Mouse (Mus musculus) granulocyte monocyte progenitor cell, adult 5-6 weeks (primary cell): ENCODE data around the gene Cog4. TPM values are rescaled to one million over a fixed set of nuclear protein-coding genes. Genes with fewer than 3 reads are reported as not detected.
"Not testable (repeated sequence)": the region's sequence is repeated elsewhere in the genome, so short reads cannot be mapped to it uniquely, and the experiment has no call there.

Source experiments
- ATAC-seq: replicated peaks from 2 replicates; pipeline ENCODE4 v1.8.0; 2016; ENCODE audit warnings: mild to moderate bottlenecking, moderate TSS enrichment, inconsistent platforms; ENCODE audit not compliant: poor library complexity, severe bottlenecking
- total RNA-seq, 2 experiments: library from RNA; stranded (forward) in 1 of 2; stranded (reverse) in 1 of 2; fragments of 200-712, 200-1000 nt in 1 of 2; fragments of >200 nt in 1 of 2; fragmentation: Nextera tagmentation in 1 of 2; gene quantifications; 2 replicates each; pipeline ENCODE4 v1.2.3; 2014 to 2017

Cog4 gene
- total RNA-seq, 2 experiments from 2014 or later: 31.2 to 40.6 TPM

DNA sequence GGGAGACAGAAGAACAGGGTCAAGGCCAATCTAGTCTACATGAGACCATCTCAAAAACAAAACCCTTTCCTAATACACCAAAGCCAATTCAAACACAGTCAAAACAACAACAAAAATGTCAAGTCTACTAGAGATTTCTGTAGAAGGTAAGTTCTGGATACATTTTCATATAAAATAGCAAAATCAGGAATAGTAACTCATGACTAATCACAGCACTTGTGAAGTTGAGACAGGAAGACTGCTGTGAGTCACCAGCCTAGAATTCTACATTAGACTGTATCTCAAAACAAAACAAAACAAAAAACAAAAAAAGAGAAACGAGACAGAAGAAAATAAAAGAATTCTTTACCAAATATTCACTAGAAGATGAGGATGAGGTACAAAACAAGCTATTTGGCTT lies 21.5 kb upstream of the Cog4 start:
- ATAC-seq: no peak

DNA sequence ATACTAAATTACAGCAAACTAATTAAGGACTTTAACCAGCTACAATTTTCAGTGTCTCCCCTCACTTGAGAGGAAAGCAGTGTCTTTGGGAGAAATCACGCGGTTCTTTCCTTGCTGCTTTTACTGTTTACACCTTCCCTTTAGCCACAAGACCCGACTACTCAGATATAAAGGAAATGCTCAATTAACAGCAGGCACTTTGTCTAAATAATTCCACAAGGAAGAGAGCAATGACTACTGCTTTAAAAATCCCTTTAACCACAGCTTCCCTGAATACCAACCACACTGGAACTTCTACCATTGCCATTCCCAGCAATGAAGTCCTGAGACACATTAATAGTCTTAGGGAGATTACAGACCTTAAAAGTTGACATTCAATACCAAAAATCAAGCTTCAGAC lies 17.9 kb upstream of the Cog4 start:
- ATAC-seq: no peak

DNA sequence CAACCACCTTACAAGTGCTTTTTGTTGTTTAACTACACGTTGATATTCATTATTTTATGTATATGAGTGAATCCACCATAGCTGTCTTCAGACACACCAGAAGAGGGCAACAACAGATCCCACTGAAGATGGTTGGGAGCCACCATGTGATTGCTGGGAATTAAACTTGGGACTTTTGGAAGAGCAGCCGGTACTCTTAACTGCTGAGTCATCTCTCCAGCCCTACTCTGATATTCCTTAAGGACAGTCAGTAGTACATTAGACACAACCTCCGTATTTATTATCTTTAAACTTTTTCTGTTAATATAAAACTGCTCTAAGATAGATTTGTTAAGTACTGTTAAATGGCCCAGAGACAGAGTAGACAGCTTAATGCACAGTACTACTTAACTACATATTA lies 14.4 kb upstream of the Cog4 start:
- ATAC-seq: no peak

DNA sequence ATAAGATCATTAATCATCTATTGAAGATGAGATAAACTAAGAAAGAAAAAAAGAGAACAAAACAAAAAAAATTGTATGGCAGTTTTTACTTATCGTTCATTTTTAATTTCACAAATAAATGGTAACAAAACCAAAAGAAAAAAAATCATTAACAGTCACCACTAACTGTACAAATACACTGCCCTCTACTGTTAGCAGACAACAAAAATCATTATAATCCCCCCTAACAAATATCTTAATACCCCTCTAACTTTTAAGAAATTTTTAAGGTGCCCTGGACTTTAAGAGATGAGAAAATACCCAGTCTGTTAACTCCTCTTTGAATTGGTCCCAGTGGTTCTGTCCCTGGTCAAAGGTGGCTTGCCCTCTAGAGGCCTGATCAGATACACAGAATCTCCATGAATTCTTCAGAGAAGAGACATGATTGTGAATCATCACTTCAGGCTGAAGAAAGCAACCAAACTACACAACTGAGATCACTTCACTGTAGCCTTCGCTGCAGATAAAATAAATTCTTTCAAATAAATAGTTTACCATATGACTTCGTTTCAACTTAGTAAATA lies 4.3 kb upstream of the Cog4 start:
- ATAC-seq: no peak

DNA sequence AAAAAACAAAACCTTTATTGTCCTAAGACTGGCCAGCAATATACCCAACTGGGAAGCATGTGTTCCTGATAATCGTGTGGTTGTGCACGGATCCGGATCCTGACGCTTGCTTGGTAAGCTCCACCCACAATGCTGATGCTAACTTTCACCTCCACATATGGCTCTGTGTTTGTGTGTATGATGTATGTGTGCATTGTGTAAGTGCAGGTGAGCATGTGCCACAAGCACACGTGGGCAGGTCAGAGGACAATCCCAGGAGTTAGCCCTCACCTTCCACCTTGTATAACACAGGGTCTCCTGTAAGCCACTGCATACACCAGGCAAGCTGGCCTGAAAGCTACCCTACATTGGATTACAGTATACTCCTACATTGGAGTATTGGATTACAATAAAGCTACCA lies 3.2 kb upstream of the Cog4 start:
- no peak for ATAC-seq

DNA sequence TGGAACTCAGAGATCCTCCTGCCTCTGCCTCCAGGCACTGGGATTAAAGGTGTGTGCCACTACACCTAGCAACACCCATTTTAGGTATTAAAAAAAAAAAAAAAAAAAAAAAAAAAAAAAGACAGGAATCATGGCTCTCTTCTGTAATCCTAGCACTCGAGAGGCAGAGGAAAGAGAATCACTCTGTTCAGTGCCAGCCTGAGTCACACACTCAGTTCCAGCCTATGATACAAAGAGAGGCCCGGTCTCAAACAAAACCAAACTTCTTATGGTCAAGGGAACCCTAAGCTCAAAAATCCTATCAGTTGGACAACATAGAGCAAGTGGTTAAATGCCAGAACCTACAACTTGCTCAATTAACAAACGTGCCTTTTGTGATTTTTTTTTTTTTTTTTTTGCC lies 1.5 kb upstream of the Cog4 start:
- ATAC-seq: no peak

DNA sequence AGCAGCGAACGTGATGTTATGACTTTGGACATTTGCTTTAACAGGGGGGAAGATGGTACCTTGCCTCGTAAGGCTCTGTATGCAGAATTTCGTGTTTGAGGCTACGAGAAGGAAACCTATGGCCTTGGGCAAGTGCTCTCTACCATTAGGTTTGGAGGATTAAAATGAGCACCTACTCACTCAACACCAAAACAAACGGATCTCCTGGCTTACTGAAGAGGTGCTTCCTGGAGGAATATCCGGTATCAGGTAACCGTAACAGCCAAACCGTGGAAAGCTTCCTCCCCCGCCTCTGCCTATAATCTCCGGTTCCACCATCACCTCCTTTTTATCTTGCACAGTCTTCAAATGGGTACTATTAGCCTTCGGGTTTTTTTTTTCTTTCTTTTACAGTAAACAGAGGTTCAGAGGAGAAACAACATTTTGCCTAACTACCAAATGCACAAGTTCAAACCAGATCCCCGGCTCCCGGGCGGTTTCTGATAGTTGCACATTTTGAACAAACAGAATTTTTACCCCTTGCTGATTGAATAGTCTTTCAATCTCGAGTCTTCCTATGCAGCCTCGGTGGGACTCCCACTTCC lies 487 bp upstream of the Cog4 start:
- ATAC-seq: no peak

DNA sequence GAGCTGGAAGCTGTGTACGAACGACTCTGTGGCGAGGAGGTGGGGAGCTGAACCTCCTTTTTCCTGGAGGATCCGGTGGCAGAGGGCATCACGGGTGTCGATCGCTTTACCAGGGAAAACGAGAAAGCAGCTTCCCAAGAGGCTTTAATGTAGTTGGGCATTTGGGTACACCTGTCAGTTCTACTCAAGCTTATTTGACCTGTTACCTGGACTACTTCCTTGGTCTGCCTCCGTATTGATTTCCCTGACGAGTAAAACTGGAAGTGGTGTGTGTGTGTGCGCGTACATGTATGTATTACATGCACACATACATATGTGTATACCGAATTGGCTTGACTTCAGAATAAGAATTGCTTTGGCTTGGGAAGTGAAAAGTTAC lies 760 bp downstream of the Cog4 start:
- peak; percentile 29 for ATAC-seq

DNA sequence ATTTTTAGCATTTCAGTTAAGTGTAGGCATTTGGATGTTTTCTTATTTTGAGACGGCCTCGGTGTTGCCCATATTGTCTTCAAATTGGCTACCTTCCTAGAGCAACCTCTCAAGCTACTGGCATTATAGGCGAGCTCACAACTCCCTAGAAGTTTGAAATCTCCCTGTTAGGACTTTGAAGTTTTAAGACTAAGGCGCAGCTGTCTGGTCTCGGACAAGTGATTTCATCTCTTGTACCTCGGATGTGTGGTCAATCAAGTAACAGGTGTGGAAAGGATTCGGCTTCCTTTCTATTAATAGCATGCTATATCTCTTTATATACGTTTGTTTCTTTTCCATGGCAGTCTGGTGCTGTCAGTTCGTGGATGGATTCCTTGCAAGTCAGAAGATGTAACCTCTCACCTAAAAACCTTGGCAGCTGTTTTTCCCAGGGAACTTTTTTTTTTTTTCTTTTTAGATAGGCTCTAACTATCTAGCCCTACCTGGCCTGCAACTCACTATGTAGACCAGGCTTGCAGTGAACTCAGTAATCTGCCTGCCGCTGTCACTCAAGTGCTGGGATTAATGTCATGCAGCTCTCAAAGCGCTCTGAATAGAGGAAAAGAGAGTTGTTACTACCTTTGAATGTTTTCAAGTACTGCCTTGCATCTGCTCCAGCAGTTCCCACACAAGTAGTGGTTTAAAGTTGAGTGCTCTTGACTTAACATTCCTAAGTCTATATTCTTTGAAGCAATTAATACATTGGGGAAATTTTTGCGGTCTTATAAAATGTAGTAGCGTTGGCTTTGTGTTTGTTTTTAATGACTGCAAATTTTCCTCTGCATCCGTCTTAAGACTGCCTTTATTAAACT lies 1.5 kb downstream of the Cog4 start:
- ATAC-seq: no peak

DNA sequence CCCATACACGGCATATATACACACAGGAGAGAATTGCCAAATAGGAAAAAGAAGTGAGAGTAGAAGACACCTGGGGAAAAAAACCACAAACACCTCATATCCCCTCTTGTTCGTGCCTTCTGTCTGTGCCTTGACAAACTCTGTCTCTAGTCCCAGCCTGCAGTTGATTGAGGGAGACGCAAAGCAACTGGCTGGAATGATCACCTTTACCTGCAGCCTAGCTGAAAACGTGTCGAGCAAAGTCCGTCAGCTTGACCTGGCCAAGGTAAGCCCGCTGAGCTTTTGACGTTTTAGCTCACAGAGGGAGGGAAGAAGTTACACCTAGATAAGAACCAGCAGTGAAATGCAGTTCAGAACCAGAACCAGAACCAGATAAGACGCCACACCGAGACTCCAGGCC lies 4.8 kb downstream of the Cog4 start:
- ATAC-seq: no peak

DNA sequence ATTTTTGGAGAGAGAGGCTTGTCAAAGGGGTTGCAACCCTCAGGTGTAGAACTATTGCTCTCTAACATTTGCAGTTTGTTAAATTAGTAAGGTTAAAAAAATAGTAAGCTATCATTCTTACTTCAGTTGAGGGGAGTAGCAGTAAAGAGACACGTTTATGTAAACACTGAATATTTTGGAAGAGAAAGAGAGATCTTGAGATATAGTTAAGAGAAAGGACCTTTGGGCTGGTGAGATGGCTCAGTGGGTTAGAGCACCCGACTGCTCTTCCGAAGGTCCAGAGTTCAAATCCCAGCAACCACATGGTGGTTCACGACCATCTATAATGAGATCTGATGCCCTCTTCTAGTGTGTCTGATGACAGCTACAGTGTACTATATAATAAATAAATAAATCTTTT lies 9.7 kb downstream of the Cog4 start:
- ATAC-seq: not testable (repeated sequence)

DNA sequence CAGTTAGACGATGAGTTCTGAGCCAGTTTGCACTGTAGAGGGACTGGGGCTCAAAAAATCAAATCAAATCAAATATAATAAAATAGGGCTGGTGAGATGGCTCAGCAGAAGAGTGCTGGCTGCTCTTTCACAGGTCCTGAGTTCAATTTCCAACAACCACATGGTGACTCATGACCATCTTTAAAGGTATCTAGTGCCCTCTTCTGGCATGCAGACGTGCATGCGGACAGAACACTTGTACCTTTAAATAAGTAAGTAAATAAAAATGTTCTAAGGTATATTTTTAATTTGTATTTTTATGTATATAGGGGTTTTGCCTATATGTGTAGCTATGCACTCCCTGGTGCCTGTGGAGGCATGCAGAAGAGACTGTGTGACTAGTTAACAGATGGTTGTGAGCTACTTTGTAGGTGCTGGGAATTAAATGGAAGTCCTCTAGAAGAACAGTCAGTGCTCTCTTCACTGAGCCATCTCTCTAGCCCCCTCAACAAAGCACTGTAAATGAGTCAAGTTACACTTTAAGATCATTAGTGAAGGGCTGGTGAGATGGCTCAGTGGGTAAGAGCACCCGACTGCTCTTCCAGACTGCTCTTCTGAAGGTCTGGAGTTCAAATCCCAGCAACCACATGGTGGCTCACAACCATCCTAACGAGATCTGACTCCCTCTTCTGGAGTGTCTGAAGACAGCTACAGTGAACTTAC lies 10.5 kb downstream of the Cog4 start:
- no peak for ATAC-seq

DNA sequence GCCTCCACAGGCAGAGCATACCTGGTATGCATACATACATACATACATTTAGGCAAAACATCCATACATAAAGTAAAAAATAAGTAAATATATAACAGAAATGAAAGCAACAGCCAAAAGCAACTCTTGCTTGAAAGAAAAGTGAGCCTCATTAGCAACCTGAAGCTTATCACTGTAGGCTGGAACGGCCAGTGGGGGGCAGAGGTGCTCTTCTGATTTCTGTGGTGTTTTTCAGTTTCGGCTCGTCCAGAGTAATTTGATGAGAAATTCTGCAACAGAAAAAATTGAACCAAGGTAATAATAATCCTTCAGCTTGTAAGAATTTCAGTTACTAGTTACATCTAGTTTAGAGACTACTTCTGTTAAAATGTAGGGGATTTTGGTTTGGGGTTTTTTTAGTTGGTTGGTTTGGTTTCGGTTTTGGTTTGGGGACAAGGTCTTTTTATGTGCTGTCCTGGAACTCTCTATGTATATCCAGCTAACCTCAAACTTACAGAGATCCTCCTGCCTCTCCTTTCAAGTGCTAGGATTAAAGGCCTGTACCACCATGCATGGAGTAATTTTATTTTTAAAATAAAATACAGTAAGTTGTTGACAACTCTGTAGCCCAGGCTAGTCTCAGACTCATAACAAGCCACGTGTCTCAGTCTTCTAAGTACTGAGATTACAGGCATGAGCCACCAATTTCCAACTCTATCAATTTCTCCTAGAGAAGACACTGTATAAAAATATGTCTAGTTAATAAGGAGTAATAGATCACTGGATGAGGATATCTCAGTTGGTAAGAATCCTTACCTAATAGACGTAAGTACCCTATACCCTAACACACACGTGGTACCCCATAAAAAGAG lies 13.5 kb downstream of the Cog4 start:
- peak; percentile 59; the same call in 1 of the 2 replicates for ATAC-seq

DNA sequence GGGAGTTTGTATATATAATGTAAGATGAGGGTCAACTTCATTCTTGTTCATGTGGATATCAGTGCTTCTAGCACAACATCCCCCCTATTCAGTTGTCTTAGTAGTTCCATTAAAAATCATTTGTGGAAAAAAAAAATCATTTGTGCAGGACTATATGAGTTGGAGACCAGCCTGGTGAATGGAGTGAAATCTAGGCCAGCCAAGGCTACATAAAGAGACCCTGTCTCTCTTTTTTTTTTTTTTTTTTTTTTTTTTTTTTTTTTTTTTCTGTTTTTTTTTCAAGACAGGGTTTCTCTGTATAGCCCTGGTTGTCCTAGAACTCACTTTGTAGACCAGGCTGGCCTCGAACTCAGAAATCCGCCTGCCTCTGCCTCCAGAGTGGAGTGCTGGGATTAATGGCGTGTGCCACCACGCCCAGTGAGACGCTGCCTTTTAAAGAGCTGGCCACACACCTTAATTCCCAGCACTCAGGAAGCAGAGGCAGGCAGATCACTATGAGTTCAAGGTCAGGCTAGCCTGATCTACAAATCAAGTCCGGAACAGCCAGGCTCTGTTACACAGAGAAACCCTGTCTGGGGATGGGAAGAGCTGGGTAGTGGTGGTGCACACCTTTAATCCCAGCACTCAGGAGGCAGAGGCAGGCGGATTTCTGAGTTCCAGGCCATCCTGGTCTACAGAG lies 15.1 kb downstream of the Cog4 start:
- ATAC-seq: not testable (repeated sequence)

DNA sequence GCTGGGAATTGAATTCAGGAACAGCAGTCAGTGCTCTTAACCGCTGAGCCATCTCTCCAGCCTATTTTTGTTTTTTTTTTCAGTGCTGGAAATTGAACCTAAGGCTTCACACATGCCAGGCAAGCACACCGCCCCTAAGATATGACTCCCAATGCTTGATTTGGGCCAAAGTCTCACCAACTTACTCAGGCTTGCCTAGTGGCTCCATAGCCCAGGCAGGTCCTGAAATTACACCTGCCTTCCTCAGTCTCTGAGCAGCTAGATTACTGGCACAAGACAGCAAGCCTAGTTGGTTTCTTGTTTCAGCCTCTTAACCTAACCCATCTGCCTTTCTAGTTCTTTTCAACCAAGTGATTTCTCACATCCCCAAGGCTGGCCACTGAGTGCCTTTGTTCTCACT lies 24.1 kb downstream of the Cog4 start:
- no peak for ATAC-seq

DNA sequence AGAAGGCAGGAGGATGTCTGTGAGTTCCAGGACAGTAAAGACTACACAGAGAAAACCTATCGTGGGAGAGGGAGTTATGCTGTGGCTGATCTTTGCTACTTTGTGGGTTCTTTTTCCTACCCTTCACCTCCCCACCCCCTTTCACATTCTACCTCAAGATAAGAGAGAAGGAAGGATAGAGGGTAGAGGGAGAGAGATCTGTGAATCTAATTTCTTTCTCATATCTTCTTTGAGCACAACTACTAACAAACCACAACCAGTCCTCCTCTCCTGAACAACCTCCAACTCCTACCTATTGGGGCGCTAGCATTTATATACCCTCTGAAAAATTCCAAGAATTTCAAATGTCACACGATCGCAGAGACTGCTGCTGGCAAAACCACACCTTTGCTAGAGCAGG lies 31.5 kb downstream of the Cog4 start:
- ATAC-seq: no peak

DNA sequence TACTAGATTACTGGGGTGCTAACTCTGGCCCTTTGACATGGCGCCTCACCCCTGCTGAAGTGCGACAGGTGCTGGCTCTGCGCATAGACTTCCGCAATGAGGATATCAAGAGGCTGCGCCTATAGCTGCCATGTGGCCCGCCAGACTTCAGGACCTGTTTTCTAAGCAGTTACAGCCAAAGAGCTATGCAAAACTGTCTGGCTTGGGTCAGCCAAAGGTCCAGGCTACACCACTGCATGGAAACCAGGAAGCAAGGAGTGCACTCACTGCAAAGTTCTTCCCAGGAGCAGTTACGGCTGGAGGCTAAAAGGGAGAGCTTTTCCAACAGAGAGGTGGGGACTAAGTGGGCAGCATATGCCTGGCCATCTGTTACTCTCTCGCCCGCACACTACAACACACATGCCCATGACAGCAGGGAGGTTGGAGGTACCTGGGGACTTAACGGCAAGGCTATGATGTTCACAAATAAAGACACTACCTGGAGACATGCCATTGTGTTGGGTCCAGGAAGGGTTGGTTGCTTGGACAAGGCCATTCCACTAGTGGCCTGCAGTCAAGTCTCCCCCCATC lies 35.4 kb downstream of the Cog4 start:
- no peak for ATAC-seq

DNA sequence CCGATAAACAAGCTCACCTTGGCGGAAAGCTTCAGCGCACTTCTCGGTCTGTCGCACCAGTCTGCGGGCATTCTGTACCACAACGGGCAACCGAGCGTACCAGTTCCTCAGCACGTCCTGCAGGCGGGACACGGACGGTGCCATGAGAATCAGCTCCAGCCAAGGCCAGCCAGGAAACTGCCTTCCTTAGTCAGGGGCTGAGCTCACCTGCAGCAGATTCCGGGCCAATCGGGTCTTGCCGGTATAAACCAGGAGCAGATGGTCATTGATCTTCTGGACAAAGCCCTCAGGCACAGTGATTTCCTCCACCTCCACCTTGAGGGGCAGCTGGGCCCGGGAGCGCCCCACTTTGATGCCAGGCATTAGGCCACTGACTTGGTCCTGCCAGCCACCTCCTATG lies 37.4 kb downstream of the Cog4 start:
- no peak for ATAC-seq

DNA sequence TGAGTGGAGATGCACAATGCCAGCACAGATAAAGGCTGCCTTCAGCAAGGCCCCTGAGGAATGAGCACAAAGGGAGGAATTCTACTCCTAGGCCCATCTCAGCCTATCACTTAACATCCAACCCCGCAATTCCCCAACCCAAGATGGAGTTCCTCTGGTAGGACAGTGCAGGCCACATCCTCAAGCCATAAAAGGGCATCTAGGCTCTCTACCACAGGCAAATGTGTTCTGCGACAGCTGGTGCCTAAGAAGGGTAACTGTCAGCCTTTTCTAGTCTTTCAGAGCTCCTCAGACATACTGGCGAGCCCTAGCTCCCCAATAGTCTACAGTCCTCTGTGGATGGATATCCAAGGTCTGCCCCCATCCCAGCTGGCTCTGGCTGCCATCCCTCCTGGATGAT lies 40.2 kb downstream of the Cog4 start:
- ATAC-seq: no peak
